Mouse (Mus musculus) liver, postnatal 0 days (tissue): Measurements from ENCODE around the gene Tefm.

Experiments used
- CTCF ChIP-seq: sonication (generic); IDR thresholded peaks from 2 replicates; pipeline ENCODE4 v1.5.1; 2016; ENCODE audit warnings: antibody characterized with exemption, low read depth
- EP300 ChIP-seq: IDR thresholded peaks from 2 replicates; pipeline ENCODE4 v1.6.1; 2016; ENCODE audit warnings: antibody characterized with exemption, low read depth, mild to moderate bottlenecking

DNA sequence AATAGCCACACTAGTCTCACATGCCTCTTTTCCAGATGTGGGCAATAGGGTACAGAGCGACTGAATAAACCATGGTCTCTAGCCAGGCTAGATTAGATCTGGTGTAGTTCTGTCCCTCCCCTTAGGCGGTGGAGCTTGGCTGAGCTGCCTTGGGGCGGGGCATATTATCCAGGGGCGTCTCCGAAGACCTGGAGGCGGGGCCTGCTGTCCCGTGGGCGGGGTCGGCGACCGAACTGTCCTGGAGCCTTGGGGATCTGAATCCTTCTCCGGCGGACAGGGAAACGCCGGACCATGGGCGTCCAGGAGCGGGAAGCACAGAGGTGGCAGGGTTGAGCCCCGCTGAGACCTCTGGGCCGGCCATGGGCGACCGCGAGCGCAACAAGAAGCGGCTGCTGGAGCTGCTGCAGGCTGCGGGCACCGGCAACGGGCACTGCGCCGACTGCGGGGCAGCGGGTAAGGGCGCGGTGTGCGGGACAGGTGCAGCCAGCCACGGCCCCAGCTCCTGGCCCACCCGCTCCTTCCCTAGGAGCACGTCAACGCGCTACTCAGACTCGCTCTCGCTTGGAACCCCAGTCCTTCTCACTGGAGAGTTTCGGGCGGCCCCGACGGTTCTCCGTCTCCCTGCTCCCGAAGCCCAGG lies 12.0 kb upstream of the Tefm start, which contains the start of gene Adap2:
- no peak for TF ChIP-seq CTCF
- no peak for TF ChIP-seq EP300
